Comparison of ENCODE assay signal across 8 mouse cellular contexts in the genomic region with DNA sequence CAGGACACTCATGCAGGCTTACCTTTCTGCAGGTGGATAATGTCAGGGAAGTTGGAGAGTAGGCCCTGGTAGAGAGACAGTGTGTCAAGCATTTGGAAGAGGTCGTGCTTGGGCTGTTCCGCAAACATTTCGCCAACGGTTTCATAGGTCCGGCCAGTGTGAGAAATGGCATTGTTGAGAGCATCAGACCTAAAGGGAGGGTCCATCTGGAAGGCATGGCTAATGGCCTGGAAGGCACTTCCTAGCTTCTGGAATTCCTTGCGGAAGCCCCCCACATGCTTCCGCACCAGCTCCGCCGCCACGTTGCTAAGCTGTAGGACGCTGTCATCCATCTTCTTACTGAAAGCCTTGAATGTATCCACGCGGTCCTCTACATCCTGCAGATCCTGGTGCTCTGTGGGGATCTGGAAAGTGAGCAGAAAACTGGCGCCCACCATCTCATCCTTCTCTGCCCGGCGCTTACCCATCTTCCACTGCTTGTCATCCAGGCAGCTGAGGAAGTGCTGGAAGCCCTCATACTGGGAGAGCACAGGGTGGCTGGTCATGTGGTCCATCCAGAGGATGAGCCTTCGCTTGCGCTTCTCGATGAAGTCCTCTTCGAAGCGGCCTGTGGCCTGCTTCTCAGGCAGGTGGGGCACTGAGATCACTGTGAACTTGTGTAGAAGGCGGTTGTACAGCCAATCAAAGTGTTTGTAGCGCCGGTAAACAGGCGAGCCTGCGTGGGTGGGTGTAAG. TPM values are rescaled to one million over a fixed set of nuclear protein-coding genes. Genes with fewer than 3 reads are reported as not detected.
DNase-seq lines count a peak whose midpoint lies in the region; ATAC-seq and TF ChIP-seq lines count a peak whose summit lies in the region.

No protein-coding gene starts in this region.

- peak overlapping the region; percentile 71 for H3K4me2 ChIP-seq in kidney, embryonic 14.5 days (replicated peaks; ENCODE audit: low read depth, low read length)
- peak overlapping the region; percentile 93 for H3K4me2 ChIP-seq in embryonic facial prominence, embryonic 14.5 days (ENCODE audit: low read depth, low read length)
- H3K4me2 ChIP-seq in intestine, embryonic 14.5 days (ENCODE audit: low read length) = peak overlapping the region; percentile 74
- H3K4me2 ChIP-seq in myocyte (ENCODE audit: low read depth) = peak overlapping the region; percentile 99

- H3K4me3 ChIP-seq in kidney, embryonic 14.5 days (ENCODE audit: low read length) = peak overlapping the region; percentile 20
- H3K4me3 ChIP-seq in embryonic facial prominence, embryonic 14.5 days (ENCODE audit: low read depth, low read length) = peak overlapping the region; percentile 39
- peak overlapping the region; percentile 35 for H3K4me3 ChIP-seq in intestine, embryonic 14.5 days (ENCODE audit: low read depth, low read length)
- peak overlapping the region; percentile 95 for H3K4me3 ChIP-seq in myocyte

- H3K27ac ChIP-seq in kidney, embryonic 14.5 days (ENCODE audit: low read depth, low read length) = no peak overlapping the region
- H3K27ac ChIP-seq in embryonic facial prominence, embryonic 14.5 days (replicated peaks; ENCODE audit: low read depth, low read length) = no peak overlapping the region
- H3K27ac ChIP-seq in intestine, embryonic 14.5 days (ENCODE audit: low read depth) = peak overlapping the region; percentile 8; the same call in 1 of the 2 replicates

- H3K79me2 ChIP-seq in myocyte (ENCODE audit: control insufficient read depth, insufficient read depth) = peaks cover 54% of the 10 kb centered on the region

- H3K27me3 ChIP-seq in kidney, embryonic 14.5 days (ENCODE audit: control insufficient read depth, insufficient read depth, low read length) = no peaks in the 10 kb centered on the region
- H3K27me3 ChIP-seq in embryonic facial prominence, embryonic 14.5 days (replicated peaks; ENCODE audit: control insufficient read depth, insufficient read depth, low read length) = no peaks in the 10 kb centered on the region
- H3K27me3 ChIP-seq in intestine, embryonic 14.5 days (replicated peaks; ENCODE audit: control insufficient read depth, insufficient read depth, low read length) = no peaks in the 10 kb centered on the region
- H3K27me3 ChIP-seq in myocyte (ENCODE audit: control insufficient read depth, insufficient read depth, insufficient read length) = no peaks in the 10 kb centered on the region

- H3K4me1 ChIP-seq in kidney, embryonic 14.5 days (ENCODE audit: control insufficient read depth, insufficient read depth, low read length) = peaks cover 40% of the 10 kb centered on the region
- H3K4me1 ChIP-seq in embryonic facial prominence, embryonic 14.5 days (ENCODE audit: control insufficient read depth, insufficient read depth, low read length) = peaks cover 45% of the 10 kb centered on the region
- H3K4me1 ChIP-seq in intestine, embryonic 14.5 days (replicated peaks; ENCODE audit: control insufficient read depth, insufficient read depth, low read length) = peaks cover 39% of the 10 kb centered on the region

- H3K36me3 ChIP-seq in kidney, embryonic 14.5 days (ENCODE audit: control insufficient read depth, insufficient read depth, low read length) = peaks cover 17% of the 10 kb centered on the region; the same call in 1 of the 2 replicates
- H3K36me3 ChIP-seq in embryonic facial prominence, embryonic 14.5 days (ENCODE audit: control insufficient read depth, insufficient read depth, low read length) = peaks cover 31% of the 10 kb centered on the region
- H3K36me3 ChIP-seq in intestine, embryonic 14.5 days (ENCODE audit: control insufficient read depth, insufficient read depth, low read length) = peaks cover 12% of the 10 kb centered on the region; the same call in 1 of the 2 replicates
- peaks cover 19% of the 10 kb centered on the region for H3K36me3 ChIP-seq in myocyte (ENCODE audit: control insufficient read depth, insufficient read depth)

- H3ac ChIP-seq in myocyte (ENCODE audit: control insufficient read depth, insufficient read length) = no peak overlapping the region

- 83% methylated on average over 26 of the region's 26 CpGs for WGBS in kidney, embryonic 14.5 days
- WGBS in embryonic facial prominence, embryonic 14.5 days = 87% methylated on average over 25 of the region's 26 CpGs
- WGBS in intestine, embryonic 14.5 days = 70% methylated on average over 26 of the region's 26 CpGs

- no peak for DNase-seq in kidney, adult 11 months
- no peak for DNase-seq in embryonic facial prominence, embryonic 14.5 days (ENCODE audit: low spot score)
- DNase-seq in intestine, embryonic 14.5 days (ENCODE audit: low spot score) = no peak
- DNase-seq in thymus, postnatal 0 days (ENCODE audit: low spot score) = no peak
- DNase-seq in frontal cortex, adult 2 months (ENCODE audit: extremely low spot score in 1 of 2, low spot score in 1 of 2) = no peak
- DNase-seq in B cell, adult 2 months = no peak

- ATAC-seq in kidney, embryonic 14.5 days (ENCODE audit: low FRiP score, low TSS enrichment) = no peak
- no peak for ATAC-seq in embryonic facial prominence, embryonic 14.5 days (ENCODE audit: low read depth)
- no peak for ATAC-seq in intestine, embryonic 14.5 days (replicated peaks; ENCODE audit: low FRiP score, low TSS enrichment, low read depth)

- peak overlapping the region; percentile 31; the same call in 1 of the 2 replicates for H3K9ac ChIP-seq in kidney, embryonic 14.5 days (ENCODE audit: low read depth, low read length)
- peak overlapping the region; percentile 5; the same call in 1 of the 2 replicates for H3K9ac ChIP-seq in embryonic facial prominence, embryonic 14.5 days (ENCODE audit: low read depth, low read length)
- peak overlapping the region; percentile 23; the same call in 1 of the 2 replicates for H3K9ac ChIP-seq in intestine, embryonic 14.5 days (ENCODE audit: low read length)

- TF ChIP-seq POLR2A in myocyte (IDR thresholded peaks at IDR 0.05; ENCODE audit: insufficient read length, low read depth) = no peak

- peaks cover 5% of the 10 kb centered on the region; the same call in 1 of the 2 replicates for H3K9me3 ChIP-seq in kidney, embryonic 14.5 days (ENCODE audit: control insufficient read depth, low read length)
- 0 out of 2 replicates have a peak, but pooled peaks cover 8% of the 10 kb centered on the region for H3K9me3 ChIP-seq in embryonic facial prominence, embryonic 14.5 days (ENCODE audit: control insufficient read depth, low read length)
- H3K9me3 ChIP-seq in intestine, embryonic 14.5 days (ENCODE audit: control insufficient read depth, low read length) = no peaks in the 10 kb centered on the region

TF ChIP-seq in myocyte, 11 proteins besides CTCF, POLR2A, EP300 and RAD21:
- no peak for TF ChIP-seq MYOG (IDR thresholded peaks at IDR 0.05; ENCODE audit: control insufficient read depth in 1 of 3, insufficient read depth in 1 of 3, insufficient read length in 2 of 3, low read depth in 2 of 3)
- TF ChIP-seq MAX (IDR thresholded peaks at IDR 0.05; ENCODE audit: low read depth) = no peak
- TF ChIP-seq CEBPB (IDR thresholded peaks at IDR 0.05; ENCODE audit: insufficient read depth, poor library complexity, severe bottlenecking) = no peak
- no peak for TF ChIP-seq TCF3 (IDR thresholded peaks at IDR 0.05; ENCODE audit: insufficient read length, low read depth)
- no peak for TF ChIP-seq REST (IDR thresholded peaks at IDR 0.05; ENCODE audit: insufficient read depth, insufficient read length)
- no peak for TF ChIP-seq SRF (IDR thresholded peaks at IDR 0.05; ENCODE audit: control insufficient read depth, insufficient read length, low read depth)
- no peak for TF ChIP-seq MYOD1 (IDR thresholded peaks at IDR 0.05; ENCODE audit: control insufficient read depth in 1 of 3, insufficient read length in 2 of 3, low read depth in 2 of 3)
- no peak for TF ChIP-seq TCF12 (IDR thresholded peaks at IDR 0.05; ENCODE audit: insufficient read depth, poor library complexity, severe bottlenecking)
- no peak for TF ChIP-seq POLR2AphosphoS2 (IDR thresholded peaks at IDR 0.05; ENCODE audit: insufficient read length, low read depth)
- no peak for TF ChIP-seq USF1 (IDR thresholded peaks at IDR 0.05; ENCODE audit: low read depth)
- TF ChIP-seq E2F4 (IDR thresholded peaks at IDR 0.05; ENCODE audit: insufficient read depth) = no peak

RNA-seq across cellular contexts. Expression of gene Snx33, which starts 2.7 kb away (rescaled TPM):
- polyA plus RNA-seq in kidney, embryonic 14.5 days (2014; fragmentation: Nextera tagmentation; extraction: Ambion mirVana) = 4.1 and 8.3 TPM in 2 replicates
- polyA plus RNA-seq in embryonic facial prominence, embryonic 14.5 days (2014; fragmentation: Nextera tagmentation; extraction: Ambion mirVana) = 7.8 and 8.2 TPM in 2 replicates
- 5.1 and 5.8 TPM in 2 replicates for polyA plus RNA-seq in intestine, embryonic 14.5 days (2014; fragmentation: Nextera tagmentation; extraction: Ambion mirVana)
- 9.4 TPM for polyA plus RNA-seq in myocyte (2012; fragmentation: generic; extraction: Trizol)
- polyA plus RNA-seq in thymus, postnatal 0 days (2015; fragmentation: Nextera tagmentation; extraction: Ambion mirVana) = 4.7 and 5.1 TPM in 2 replicates
- polyA plus RNA-seq in frontal cortex, adult 2 months (2012; rRNA removed) = 4.9 and 5.3 TPM in 2 replicates

RNA-seq across cellular contexts. Expression of gene Imp3, which starts 11.8 kb away (rescaled TPM):
- polyA plus RNA-seq in kidney, embryonic 14.5 days (2014; fragmentation: Nextera tagmentation; extraction: Ambion mirVana) = 98.4 and 111 TPM in 2 replicates
- 78.0 and 81.0 TPM in 2 replicates for polyA plus RNA-seq in embryonic facial prominence, embryonic 14.5 days (2014; fragmentation: Nextera tagmentation; extraction: Ambion mirVana)
- polyA plus RNA-seq in intestine, embryonic 14.5 days (2014; fragmentation: Nextera tagmentation; extraction: Ambion mirVana) = 79.9 and 82.5 TPM in 2 replicates
- 142 TPM for polyA plus RNA-seq in myocyte (2012; fragmentation: generic; extraction: Trizol)
- polyA plus RNA-seq in thymus, postnatal 0 days (2015; fragmentation: Nextera tagmentation; extraction: Ambion mirVana) = 154 and 160 TPM in 2 replicates
- 83.7 and 94.4 TPM in 2 replicates for polyA plus RNA-seq in frontal cortex, adult 2 months (2012; rRNA removed)

RNA-seq across cellular contexts. Expression of gene Snupn, which starts 25.2 kb away (rescaled TPM):
- polyA plus RNA-seq in kidney, embryonic 14.5 days (2014; fragmentation: Nextera tagmentation; extraction: Ambion mirVana) = 24.3 and 27.7 TPM in 2 replicates
- 22.2 and 23.6 TPM in 2 replicates for polyA plus RNA-seq in embryonic facial prominence, embryonic 14.5 days (2014; fragmentation: Nextera tagmentation; extraction: Ambion mirVana)
- 14.2 and 16.5 TPM in 2 replicates for polyA plus RNA-seq in intestine, embryonic 14.5 days (2014; fragmentation: Nextera tagmentation; extraction: Ambion mirVana)
- 12.8 TPM for polyA plus RNA-seq in myocyte (2012; fragmentation: generic; extraction: Trizol)
- polyA plus RNA-seq in thymus, postnatal 0 days (2015; fragmentation: Nextera tagmentation; extraction: Ambion mirVana) = 20.9 and 23.6 TPM in 2 replicates
- polyA plus RNA-seq in frontal cortex, adult 2 months (2012; rRNA removed) = 16.1 and 16.2 TPM in 2 replicates

Comparison
In these comparisons a context has a peak if more than half of its experiments do, and no peak if none do; other contexts are left out.
1. H3K4me3 ChIP-seq: peak in every context shown above with its lines; median percentile 95 in myocyte; 39 in embryonic facial prominence, embryonic 14.5 days; 35 in intestine, embryonic 14.5 days; 20 in kidney, embryonic 14.5 days.